Comparison of ENCODE assay signal across 17 mouse cellular contexts in genomic region chr19:42906328-42906727, GRCm38 (mm10).
"Had no signal": no experiment of that assay in that cellular context is flagged by ENCODE, and none has a peak within 500 bp of the region (broad histone marks: within the 10 kb centered on the region; RNA-seq: fewer than 3 reads in every experiment).

No protein-coding gene starts in this region.

- H3K4me3 ChIP-seq: lung, embryonic 15.5 days; megakaryocyte, embryonic 14.5 days; midbrain, embryonic 13.5 days; midbrain, embryonic 15.5 days; neural tube, embryonic 12.5 days; stomach, embryonic 15.5 days had no signal

- H3K36me3 ChIP-seq: lung, embryonic 15.5 days; midbrain, embryonic 13.5 days; midbrain, embryonic 15.5 days; neural tube, embryonic 12.5 days; stomach, embryonic 15.5 days had no signal

- H3K9me3 ChIP-seq: lung, embryonic 15.5 days; megakaryocyte, embryonic 14.5 days; midbrain, embryonic 13.5 days; midbrain, embryonic 15.5 days; neural tube, embryonic 12.5 days; stomach, embryonic 15.5 days had no signal

- DNase-seq: lung, adult 2 months; lung, postnatal 14 days; lung, postnatal 36 days; right cerebral cortex, postnatal 14 days; thymus, adult 2 months; thymus, postnatal 25 days; thymus, postnatal 4 days had no signal

- ATAC-seq: lung, postnatal 0 days; midbrain, embryonic 13.5 days; midbrain, embryonic 15.5 days had no signal

- H3K27me3 ChIP-seq: lung, embryonic 15.5 days; midbrain, embryonic 13.5 days; midbrain, embryonic 15.5 days; neural tube, embryonic 12.5 days; stomach, embryonic 15.5 days had no signal

- H3K9ac ChIP-seq: lung, embryonic 15.5 days; midbrain, embryonic 13.5 days; midbrain, embryonic 15.5 days; neural tube, embryonic 12.5 days; stomach, embryonic 15.5 days had no signal

- H3K4me2 ChIP-seq: lung, embryonic 15.5 days; midbrain, embryonic 11.5 days; midbrain, embryonic 13.5 days; midbrain, embryonic 15.5 days; neural tube, embryonic 12.5 days; stomach, embryonic 15.5 days had no signal

- H3K27ac ChIP-seq: lung, embryonic 15.5 days; macrophage; midbrain, embryonic 13.5 days; midbrain, embryonic 15.5 days; neural tube, embryonic 12.5 days; stomach, embryonic 15.5 days; stomach, postnatal 0 days had no signal
